Mouse (Mus musculus) midbrain, embryonic 11.5 days (tissue): ENCODE measurements at regions not wholly inside any gene's neighbourhood (a gene's known extent, or its start where the extent isn't known, plus 50 kb on each side); places are given as distances from the start of the nearest gene placed in this dataset.

Experiments used
- ATAC-seq: fragments of 200-750 bp; cut with Nextera tagmentation; 2 replicates; pipeline ENCODE4 v1.8.0; 2017; ENCODE audit warnings: moderate TSS enrichment, moderate library complexity; ENCODE audit not compliant: low FRiP score
- DNase-seq: peaks from one replicate; pipeline ENCODE4 v3.0.0; 2015; ENCODE audit warnings: low spot score; ENCODE audit errors: missing footprints
- H3K27ac ChIP-seq: fragments of 300-500 bp; sonication (generic); 2 replicates; pipeline ENCODE4 v1.5.1; 2014; ENCODE audit warnings: low read depth, low read length
- H3K27me3 ChIP-seq: fragments of 300-500 bp; sonication (generic); 2 replicates; pipeline ENCODE4 v1.6.1; 2014; ENCODE audit warnings: mild to moderate bottlenecking, low read length, moderate library complexity, mixed read lengths; ENCODE audit not compliant: control insufficient read depth, insufficient read depth
- H3K36me3 ChIP-seq: fragments of 300-500 bp; sonication (generic); 2 replicates; pipeline ENCODE4 v1.6.1; 2014; ENCODE audit warnings: mild to moderate bottlenecking, low read length, moderate library complexity, mixed read lengths; ENCODE audit not compliant: control insufficient read depth, insufficient read depth
- H3K4me1 ChIP-seq: fragments of 300-500 bp; sonication (generic); 2 replicates; pipeline ENCODE4 v1.6.1; 2014; ENCODE audit warnings: low read length; ENCODE audit not compliant: control insufficient read depth, insufficient read depth
- H3K4me2 ChIP-seq: fragments of 300-500 bp; sonication (generic); 2 replicates; pipeline ENCODE4 v1.6.1; 2014; ENCODE audit warnings: mild to moderate bottlenecking, moderate library complexity
- H3K4me3 ChIP-seq: fragments of 300-500 bp; sonication (generic); 2 replicates; pipeline ENCODE4 v1.5.1; 2014; ENCODE audit warnings: low read depth, low read length
- H3K9ac ChIP-seq: fragments of 300-500 bp; sonication (generic); 2 replicates; pipeline ENCODE4 v1.6.1; 2014; ENCODE audit warnings: low read length
- H3K9me3 ChIP-seq: fragments of 300-500 bp; sonication (generic); 2 replicates; pipeline ENCODE4 v1.6.1; 2016; ENCODE audit warnings: low read length; ENCODE audit not compliant: control insufficient read depth
- WGBS: fragments of 180-500 bp; shearing (Covaris S2); extraction: QIAGEN DNeasy Blood & Tissue Kit; methylation state at CpG from one replicate; pipeline ENCODE4 v1.1.7; 2014; 5-methylcytosine and 5-hydroxymethylcytosine counted together

DNA sequence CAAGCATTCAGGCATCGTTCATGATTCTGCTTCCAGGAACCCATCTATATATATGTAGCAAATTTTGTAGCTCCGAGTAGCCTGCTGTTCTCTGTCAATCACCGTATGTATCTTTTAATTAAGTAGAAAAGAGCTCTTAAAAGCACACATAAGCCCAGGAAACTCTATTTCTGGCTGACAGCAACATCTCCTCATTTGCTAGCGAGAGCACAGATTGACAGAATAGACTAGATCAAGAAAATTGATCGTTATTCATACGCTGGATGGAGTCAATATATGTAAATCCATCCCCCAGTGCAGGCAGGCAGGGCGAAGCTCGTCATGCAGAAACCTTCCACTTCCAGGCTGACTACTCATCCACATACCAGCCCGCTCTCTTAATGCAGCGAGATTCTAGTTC is 185.6 kb downstream of the Tmem26 start:
- Histone ChIP-seq H3K9me3 (no peaks in the 10 kb centered on the region), H3K9ac (no peak overlapping the region), H3K27ac (no peak overlapping the region), H3K4me2 (peak overlapping the region; percentile 14; the same call in 1 of the 2 replicates), H3K4me1 (no peaks in the 10 kb centered on the region), H3K27me3 (no peaks in the 10 kb centered on the region), H3K4me3 (no peak overlapping the region), H3K36me3 (no peaks in the 10 kb centered on the region)
- 57% methylated on average over 10 of the region's 10 CpGs for WGBS
- peak; percentile 87 for DNase-seq
- ATAC-seq, result peak; percentile 66; the same call in 1 of the 2 replicates

DNA sequence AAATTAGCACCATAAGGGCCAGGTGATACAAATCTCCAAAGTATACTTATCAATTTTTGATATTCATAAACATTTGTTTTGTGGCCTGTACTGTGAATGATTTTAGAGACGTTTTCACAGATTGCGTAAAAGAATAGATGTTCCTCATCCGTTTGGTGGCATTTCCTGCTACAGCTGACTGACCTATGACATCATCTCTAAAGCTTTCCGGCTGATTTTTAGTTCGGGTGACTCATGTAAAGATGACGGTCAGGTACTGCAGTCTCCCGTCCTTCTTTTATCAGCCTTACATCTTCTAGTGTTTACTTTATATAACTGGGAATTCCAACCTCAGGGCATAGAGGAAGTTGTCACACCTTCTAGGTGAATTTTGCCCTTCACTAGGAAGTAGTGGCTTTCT is 192.7 kb downstream of the Tmem26 start:
- no peak for ATAC-seq
- Histone ChIP-seq H3K9me3 (no peaks in the 10 kb centered on the region), H3K27me3 (no peaks in the 10 kb centered on the region), H3K4me2 (no peak overlapping the region), H3K27ac (no peak overlapping the region), H3K4me1 (no peaks in the 10 kb centered on the region), H3K9ac (no peak overlapping the region), H3K36me3 (no peaks in the 10 kb centered on the region), H3K4me3 (no peak overlapping the region)
- DNase-seq, result no peak
- 85% methylated on average over 7 of the region's 7 CpGs for WGBS

GRCm38 (mm10) chr10:68935843-68936242 is 212.4 kb downstream of the Tmem26 start:
- ATAC-seq (no peak), DNase-seq (no peak)
- Histone ChIP-seq H3K9ac (no peak overlapping the region), H3K36me3 (no peaks in the 10 kb centered on the region), H3K27me3 (no peaks in the 10 kb centered on the region), H3K4me1 (no peaks in the 10 kb centered on the region), H3K4me2 (no peak overlapping the region), H3K9me3 (no peaks in the 10 kb centered on the region; the same call in 1 of the 2 replicates), H3K27ac (no peak overlapping the region), H3K4me3 (no peak overlapping the region)
- WGBS, result 89% methylated on average over 5 of the region's 5 CpGs

DNA sequence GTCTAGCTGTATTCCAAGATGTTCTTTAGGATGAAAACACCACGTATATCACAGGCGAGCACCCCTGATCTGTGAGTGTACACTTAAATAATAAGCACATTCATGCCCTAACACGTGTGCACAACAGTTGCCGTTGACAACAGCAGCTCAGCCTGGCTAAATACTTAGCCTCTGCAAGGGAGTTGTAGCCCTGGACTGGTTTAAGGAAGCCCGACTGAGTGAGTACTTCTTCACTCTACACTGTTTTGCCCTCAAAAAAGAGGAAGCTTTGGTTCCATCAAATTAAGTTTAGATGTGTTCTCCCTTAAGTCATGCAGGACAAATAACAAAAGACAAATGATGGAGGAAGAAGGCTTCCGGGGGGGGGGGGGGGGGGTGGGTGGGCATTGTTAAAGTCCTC is 208.0 kb upstream of the Rhobtb1 start:
- Histone ChIP-seq H3K4me2 (no peak overlapping the region), H3K27me3 (no peaks in the 10 kb centered on the region), H3K9ac (no peak overlapping the region), H3K4me3 (no peak overlapping the region), H3K27ac (no peak overlapping the region), H3K4me1 (no peaks in the 10 kb centered on the region), H3K36me3 (no peaks in the 10 kb centered on the region), H3K9me3 (no peaks in the 10 kb centered on the region)
- 67% methylated on average over 6 of the region's 6 CpGs for WGBS
- DNase-seq (no peak), ATAC-seq (no peak)

DNA sequence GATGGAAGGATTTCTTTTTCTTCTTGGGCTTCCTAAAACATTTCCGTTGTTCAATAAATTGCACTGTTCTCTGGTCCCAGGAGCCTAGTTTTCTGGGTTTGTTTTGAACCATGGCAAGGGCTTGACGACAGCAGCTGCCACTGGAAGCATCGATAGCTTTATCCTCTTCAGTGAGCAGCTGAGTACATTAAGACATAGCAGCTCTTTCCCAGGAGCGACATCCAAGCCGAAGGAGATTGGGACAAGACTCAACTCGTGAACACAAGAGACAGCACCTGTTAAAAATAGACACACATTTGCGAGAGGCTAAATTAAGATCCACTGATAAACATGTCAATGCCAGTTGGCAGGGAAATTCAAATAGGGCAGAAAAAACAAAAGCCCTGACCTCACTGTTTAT is 194.7 kb upstream of the Rhobtb1 start:
- H3K4me2 ChIP-seq, result no peak overlapping the region
- H3K9ac ChIP-seq, result no peak overlapping the region
- H3K4me1 ChIP-seq, result no peaks in the 10 kb centered on the region
- no peak overlapping the region for H3K27ac ChIP-seq
- H3K27me3 ChIP-seq, result no peaks in the 10 kb centered on the region
- H3K36me3 ChIP-seq, result no peaks in the 10 kb centered on the region
- no peak for ATAC-seq
- WGBS, result 92% methylated on average over 7 of the region's 7 CpGs
- H3K4me3 ChIP-seq, result no peak overlapping the region
- no peak for DNase-seq
- H3K9me3 ChIP-seq, result no peaks in the 10 kb centered on the region

GRCm38 (mm10) chr10:68961376-68961775 is 189.9 kb upstream of the Rhobtb1 start:
- H3K4me2 ChIP-seq, result no peak overlapping the region
- no peak overlapping the region for H3K4me3 ChIP-seq
- WGBS, result 93% methylated on average over 1 of the region's 1 CpGs
- no peak overlapping the region for H3K27ac ChIP-seq
- H3K36me3 ChIP-seq, result no peaks in the 10 kb centered on the region
- no peak overlapping the region for H3K9ac ChIP-seq
- DNase-seq, result no peak
- H3K27me3 ChIP-seq, result no peaks in the 10 kb centered on the region
- no peak for ATAC-seq
- no peaks in the 10 kb centered on the region for H3K9me3 ChIP-seq
- H3K4me1 ChIP-seq, result no peaks in the 10 kb centered on the region

- no peaks in the 10 kb centered on the region for H3K9me3 ChIP-seq
- no peaks in the 10 kb centered on the region for H3K36me3 ChIP-seq
- no peak overlapping the region for H3K4me3 ChIP-seq
- no peak for ATAC-seq
- no peak for DNase-seq
- H3K27me3 ChIP-seq, result no peaks in the 10 kb centered on the region
- 90% methylated on average over 8 of the region's 8 CpGs for WGBS
- no peak overlapping the region for H3K4me2 ChIP-seq
- H3K27ac ChIP-seq, result no peak overlapping the region
- H3K4me1 ChIP-seq, result no peaks in the 10 kb centered on the region
- no peak overlapping the region for H3K9ac ChIP-seq
Measured at GRCm38 (mm10) chr10:68963090-68963489, 188.1 kb upstream of the Rhobtb1 start.

DNA sequence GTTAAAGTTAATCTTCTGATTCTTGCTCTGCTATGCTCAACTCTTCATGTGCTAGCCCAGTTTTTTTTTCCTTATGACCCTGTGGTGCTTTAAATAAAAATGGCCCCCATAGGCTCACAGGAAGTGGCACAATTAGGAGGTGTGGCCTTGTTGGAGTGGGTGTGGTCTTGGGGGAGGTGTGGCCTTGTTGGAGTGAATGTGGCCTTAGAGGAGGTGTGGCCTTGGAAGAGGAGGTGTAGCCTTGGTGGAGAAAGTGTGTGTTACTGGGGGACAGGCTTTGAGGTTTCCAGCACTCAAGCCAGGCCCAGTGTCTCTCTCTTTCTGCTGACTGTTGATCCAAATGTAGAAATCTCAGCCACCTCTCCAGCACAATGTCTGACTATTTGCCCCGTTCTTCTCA is 186.0 kb upstream of the Rhobtb1 start:
- Histone ChIP-seq H3K27me3 (no peaks in the 10 kb centered on the region), H3K4me2 (no peak overlapping the region), H3K27ac (no peak overlapping the region), H3K9ac (no peak overlapping the region), H3K36me3 (no peaks in the 10 kb centered on the region), H3K4me1 (no peaks in the 10 kb centered on the region), H3K9me3 (no peaks in the 10 kb centered on the region), H3K4me3 (no peak overlapping the region)
- ATAC-seq (no peak), DNase-seq (no peak)
- WGBS, result 93% methylated on average over 1 of the region's 1 CpGs

- no peak overlapping the region for H3K27ac ChIP-seq
- H3K4me2 ChIP-seq, result no peak overlapping the region
- H3K9me3 ChIP-seq, result no peaks in the 10 kb centered on the region
- no peaks in the 10 kb centered on the region for H3K36me3 ChIP-seq
- H3K9ac ChIP-seq, result no peak overlapping the region
- ATAC-seq (no peak), DNase-seq (no peak)
- H3K4me1 ChIP-seq, result no peaks in the 10 kb centered on the region
- no peak overlapping the region for H3K4me3 ChIP-seq
- no peaks in the 10 kb centered on the region for H3K27me3 ChIP-seq
- 75% methylated on average over 15 of the region's 15 CpGs for WGBS
Measured at GRCm38 (mm10) chr10:68967976-68968968, 183.0 kb upstream of the Rhobtb1 start.
